Mouse (Mus musculus) layer of hippocampus, adult 2 months (tissue): ENCODE results near the gene Npc1l1. TPM values are rescaled to one million over a fixed set of nuclear protein-coding genes. Genes with fewer than 3 reads are reported as not detected.
"Not testable (repeated sequence)": the region's sequence is repeated elsewhere in the genome, so short reads cannot be mapped to it uniquely, and the experiment has no call there.

ENCODE experiments used
- DNase-seq, 2 experiments: peaks; one replicate each; pipeline ENCODE4 v3.0.0; 2022; ENCODE audit warnings: low spot score in 2 of 2
- H3K27ac ChIP-seq: fragments of 200-600 bp; 2 replicates; pipeline ENCODE4 v1.8.1; 2022
- H3K4me3 ChIP-seq: fragments of 200-600 bp; 2 replicates; pipeline ENCODE4 v1.8.1; 2022; ENCODE audit warnings: mild to moderate bottlenecking
- CTCF ChIP-seq: fragments of 200-600 bp; conservative IDR thresholded peaks from 2 replicates; pipeline ENCODE4 v1.8.1; 2022; ENCODE audit warnings: antibody characterized with exemption, mild to moderate bottlenecking, moderate library complexity
- long read RNA-seq, 2 experiments: library from polyadenylated mRNA; stranded (forward); transcript quantifications; one replicate each; pipeline ENCODE4 v2.0.0; 2021; ENCODE audit warnings: borderline mapping rate in 2 of 2
- total RNA-seq, 2 experiments: library from RNA; stranded (reverse); gene quantifications; 2 replicates each; pipeline ENCODE4 v1.2.3; 2021

Gene Npc1l1
- total RNA-seq: under 1 TPM; 0.27 to 0.51 TPM
- long read RNA-seq, experiment 1: 0 reads
- long read RNA-seq, experiment 2: 0 reads

- DNase-seq: no peak
- no peak within 1 kb of the TSS for H3K4me3 ChIP-seq
- no peak for TF ChIP-seq CTCF
- H3K27ac ChIP-seq: no peak within 1 kb of the TSS
Measured at GRCm38 (mm10) chr11:6230012-6230411, at the start of gene Npc1l1. TSS of gene Npc1l1 (minus strand) at chr11:6230143.

- Histone ChIP-seq H3K27ac (no peak overlapping the region), H3K4me3 (no peak overlapping the region)
- TF ChIP-seq CTCF: no peak
- no peak for DNase-seq
Measured at GRCm38 (mm10) chr11:6276466-6276865, 46.5 kb upstream of the Npc1l1 start.

- peak overlapping the region; percentile 94 for H3K4me3 ChIP-seq
- DNase-seq: no peak
- peak overlapping the region; percentile 89 for H3K27ac ChIP-seq
- no peak; the same call in 1 of the 2 replicates for TF ChIP-seq CTCF
Measured at GRCm38 (mm10) chr11:6275094-6275484, 45.1 kb upstream of the Npc1l1 start.

DNA sequence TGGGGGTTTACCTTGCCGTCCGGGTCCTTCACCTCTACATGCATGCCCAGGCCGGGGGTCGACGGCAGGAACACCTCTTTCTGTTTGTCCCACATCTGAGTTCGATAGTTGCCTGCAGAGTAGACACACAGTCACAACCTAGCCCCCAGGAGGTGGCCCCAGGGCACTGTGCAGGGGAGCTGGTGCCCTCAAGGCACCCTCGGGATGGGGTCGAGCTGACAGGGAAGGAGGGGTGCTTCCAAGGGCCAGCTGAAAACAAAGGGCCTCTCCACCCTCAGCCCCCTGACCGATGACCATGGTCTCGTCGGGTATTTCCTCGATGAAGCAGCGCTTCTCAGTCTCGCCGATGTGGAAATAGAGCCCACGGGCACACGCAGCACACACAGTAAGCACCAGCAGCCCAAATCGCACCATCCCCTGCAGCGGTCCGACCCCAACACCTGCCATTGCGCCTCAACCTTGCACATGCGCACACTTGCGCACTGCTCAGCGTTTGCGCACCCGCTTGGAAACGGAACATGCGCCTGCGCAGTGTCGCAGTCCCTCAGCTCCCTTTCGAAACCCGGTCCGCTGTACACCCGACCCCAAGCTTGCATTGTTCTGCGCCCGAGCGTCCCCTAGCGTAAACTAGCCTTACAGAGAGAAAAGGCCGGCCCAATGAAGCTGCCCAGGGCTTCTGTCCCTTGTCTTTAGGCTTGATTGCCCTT lies 44.6 kb upstream of the Npc1l1 start, which contains the start of gene Tmed4:
Tmed4 (minus strand) TSS at position 484 of the 707 bp plus-strand sequence.
- H3K4me3 ChIP-seq: peak within 1 kb of the TSS; percentile 94
- peak within 1 kb of the TSS; percentile 89 for H3K27ac ChIP-seq
- peak; percentile 98 for DNase-seq
- TF ChIP-seq CTCF: peak; percentile 84

GRCm38 (mm10) chr11:6273607-6274006 lies 43.7 kb upstream of the Npc1l1 start:
- Histone ChIP-seq H3K27ac (peak overlapping the region; percentile 89), H3K4me3 (peak overlapping the region; percentile 94)
- TF ChIP-seq CTCF: no peak
- no peak for DNase-seq

DNA sequence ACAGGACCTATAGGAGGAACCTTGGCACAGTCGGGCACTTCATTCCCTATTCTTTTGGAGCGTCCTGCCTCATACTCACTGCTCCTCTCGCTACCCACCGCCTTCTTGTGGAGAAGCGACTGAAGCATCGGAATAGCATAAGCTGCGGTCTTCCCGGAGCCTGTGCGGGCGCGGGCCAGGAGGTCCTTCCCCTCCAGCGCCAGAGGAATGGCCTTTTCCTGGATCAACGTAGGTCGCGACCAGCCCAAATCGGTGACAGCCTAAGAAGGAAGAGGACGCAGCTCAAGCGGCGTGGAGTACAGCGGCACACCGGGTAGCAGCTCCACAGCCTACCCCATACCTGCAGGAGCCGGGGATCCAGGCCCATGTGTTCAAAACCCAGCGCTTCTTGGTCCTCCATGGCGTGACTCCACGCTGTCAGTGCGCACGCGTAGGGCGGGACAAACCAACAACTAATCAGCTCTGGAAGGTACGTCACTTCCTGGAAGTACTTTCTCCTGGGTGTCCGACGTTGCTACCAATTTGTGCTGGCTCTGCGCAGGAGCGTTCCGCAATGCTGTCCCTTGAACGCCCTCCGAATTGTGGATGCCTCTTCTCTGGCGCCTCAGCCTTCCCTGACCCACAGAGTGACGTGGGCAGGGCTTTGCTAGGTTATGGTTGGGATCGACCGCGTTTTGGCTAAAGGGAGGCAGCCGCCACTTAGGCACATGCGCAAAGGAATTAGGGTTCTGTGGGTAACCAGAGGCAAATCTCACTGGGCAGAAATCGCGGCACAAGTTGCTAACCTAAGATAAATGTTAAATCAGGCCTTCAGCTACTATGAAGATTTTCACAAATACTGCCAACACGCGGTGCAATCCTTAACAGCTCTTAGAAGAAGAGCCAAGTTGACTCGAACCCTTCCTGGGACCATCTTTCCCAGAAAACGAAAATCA lies 37.6 kb upstream of the Npc1l1 start, which contains the start of gene Ddx56:
Ddx56 (minus strand) TSS at position 453 of the 935 bp plus-strand sequence.
- TF ChIP-seq CTCF: no peak
- peak; percentile 91 to 95 for DNase-seq
- Histone ChIP-seq H3K27ac (peak within 1 kb of the TSS; percentile 95), H3K4me3 (peak within 1 kb of the TSS; percentile 81)

DNA sequence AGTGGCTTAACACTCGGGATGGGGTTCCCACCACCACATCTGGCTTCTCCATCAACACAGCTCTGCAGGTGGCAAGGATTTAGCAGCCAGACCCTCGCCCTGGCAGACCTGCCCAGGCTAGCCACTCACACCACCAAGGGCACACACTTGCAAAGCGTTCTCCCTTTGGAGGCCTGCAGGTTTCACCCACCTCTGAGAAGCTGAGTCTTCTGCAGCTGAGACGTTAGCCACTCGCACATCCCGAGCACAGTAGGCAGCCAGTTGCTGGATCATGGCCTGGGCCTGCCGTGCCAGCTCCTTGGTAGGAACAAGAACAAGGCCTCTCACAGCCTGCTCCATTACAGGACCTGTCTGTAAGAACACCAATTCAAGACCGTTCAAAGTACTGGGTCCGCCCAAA lies 36.7 kb upstream of the Npc1l1 start:
- peak overlapping the region; percentile 95; the same call in 1 of the 2 replicates for H3K27ac ChIP-seq
- peak overlapping the region; percentile 81 for H3K4me3 ChIP-seq
- no peak for DNase-seq
- TF ChIP-seq CTCF: no peak

GRCm38 (mm10) chr11:6261434-6262082 lies 31.6 kb upstream of the Npc1l1 start:
- Histone ChIP-seq H3K4me3 (no peak overlapping the region), H3K27ac (no peak overlapping the region)
- peak; percentile 51 to 77 for DNase-seq
- TF ChIP-seq CTCF: peak; percentile 98

GRCm38 (mm10) chr11:6259413-6259812 lies 29.5 kb upstream of the Npc1l1 start:
- TF ChIP-seq CTCF: no peak
- no peak for DNase-seq
- Histone ChIP-seq H3K27ac (no peak overlapping the region), H3K4me3 (no peak overlapping the region)

- DNase-seq: no peak
- TF ChIP-seq CTCF: no peak
- H3K27ac ChIP-seq: no peak overlapping the region
Measured at GRCm38 (mm10) chr11:6256490-6257072, 26.6 kb upstream of the Npc1l1 start.

GRCm38 (mm10) chr11:6254602-6255001 lies 24.7 kb upstream of the Npc1l1 start:
- not testable (repeated sequence) for H3K27ac ChIP-seq, H3K4me3 ChIP-seq, DNase-seq

More at GRCm38 (mm10) chr11:6256490-6257072, 26.6 kb upstream of the Npc1l1 start:
- no peak overlapping the region for H3K4me3 ChIP-seq

DNA sequence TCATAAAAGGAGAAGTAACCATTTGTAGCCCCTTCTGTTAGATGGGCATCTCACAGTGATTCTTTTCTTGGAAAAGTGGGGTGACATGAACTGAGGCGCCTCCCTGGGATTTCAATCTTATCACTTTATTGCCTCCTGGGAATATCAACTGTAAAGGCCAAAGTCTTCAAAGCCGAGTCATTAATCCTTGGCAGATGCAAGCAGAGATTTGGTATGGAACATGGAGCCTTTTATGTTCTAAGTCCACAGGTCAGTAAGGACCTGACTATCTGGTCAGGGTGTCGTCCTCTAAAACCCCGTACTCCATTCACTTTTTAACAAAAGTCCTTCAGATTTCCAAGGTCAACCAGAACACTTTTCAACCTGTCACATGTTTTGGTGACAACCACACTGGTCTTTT lies 22.9 kb upstream of the Npc1l1 start:
- no peak overlapping the region for H3K27ac ChIP-seq
- no peak for DNase-seq
- TF ChIP-seq CTCF: no peak
- no peak overlapping the region for H3K4me3 ChIP-seq
